22 mouse cellular contexts compared by ENCODE assay signal in genomic region chr9:116817196-116817595, GRCm38 (mm10).
"Had no signal": no experiment of that assay in that cellular context is flagged by ENCODE, and none has a peak within 500 bp of the region (broad histone marks: within the 10 kb centered on the region; RNA-seq: fewer than 3 reads in every experiment).

No protein-coding gene starts in this region.

- H3K36me3 ChIP-seq: hindbrain, embryonic 10.5 days; hindbrain, embryonic 12.5 days; intestine, embryonic 15.5 days; limb, embryonic 10.5 days; limb, embryonic 12.5 days had no signal

- H3K9me3 ChIP-seq: heart, embryonic 10.5 days; heart, embryonic 12.5 days; hindbrain, embryonic 10.5 days; hindbrain, embryonic 12.5 days; intestine, embryonic 15.5 days; limb, embryonic 10.5 days; limb, embryonic 12.5 days had no signal

- DNase-seq: gastrocnemius, postnatal 14 days; heart, adult 18-20 months; heart, postnatal 10 days; heart, postnatal 4 days; kidney, adult 18-20 months; kidney, adult 8-10 months; kidney, postnatal 10 days; kidney, postnatal 25 days; kidney, postnatal 4 days had no signal

- H3K9ac ChIP-seq: heart, embryonic 12.5 days; hindbrain, embryonic 12.5 days; hindbrain, embryonic 14.5 days; intestine, embryonic 15.5 days; limb, embryonic 12.5 days had no signal

- H3K4me3 ChIP-seq: heart, embryonic 10.5 days; heart, embryonic 12.5 days; hindbrain, embryonic 10.5 days; hindbrain, embryonic 12.5 days; intestine, embryonic 15.5 days; layer of hippocampus, adult 2 months; left cerebral cortex, adult 2 months; limb, embryonic 10.5 days; limb, embryonic 12.5 days had no signal

- H3K27ac ChIP-seq: heart, embryonic 10.5 days; hindbrain, embryonic 10.5 days; hindbrain, embryonic 12.5 days; hindbrain, embryonic 14.5 days; intestine, embryonic 15.5 days; layer of hippocampus, adult 2 months; left cerebral cortex, adult 2 months; limb, embryonic 10.5 days; limb, embryonic 12.5 days had no signal

- H3K4me2 ChIP-seq: heart, embryonic 12.5 days; hindbrain, embryonic 12.5 days; hindbrain, embryonic 14.5 days; intestine, embryonic 15.5 days; limb, embryonic 12.5 days had no signal

- H3K4me1 ChIP-seq: intestine, embryonic 15.5 days had no signal

- ATAC-seq: hindbrain, embryonic 16.5 days; inflammation-experienced regulatory T-cells, adult 6 months; intestine, embryonic 15.5 days; intestine, postnatal 0 days had no signal

- H3K27me3 ChIP-seq: heart, embryonic 12.5 days; hindbrain, embryonic 12.5 days; intestine, embryonic 15.5 days; limb, embryonic 12.5 days had no signal
